Mouse (Mus musculus): ENCODE results near the gene Plekhg6. TPM values are rescaled to one million over a fixed set of nuclear protein-coding genes. Genes with fewer than 3 reads are reported as not detected.

Gene Plekhg6
- polyA plus RNA-seq (2015; fragmentation: Nextera tagmentation; extraction: Ambion mirVana) = 0.50 and 0.82 TPM in 2 replicates

GRCm38 (mm10) chr6:125380372-125381360 lies at the start of gene Plekhg6:
TSS of gene Plekhg6 (minus strand) at chr6:125380793.
- ATAC-seq = peak; percentile 76

GRCm38 (mm10) chr6:125429741-125430140 lies 49.1 kb upstream of the Plekhg6 start:
- H3K4me1 ChIP-seq (ENCODE audit: insufficient read depth, low read depth, low read length) = peaks cover 6% of the 10 kb centered on the region; the same call in 1 of the 2 replicates
- no peak for ATAC-seq
- H3K27ac ChIP-seq (ENCODE audit: low read length) = no peak overlapping the region
- TF ChIP-seq EP300 (IDR thresholded peaks at IDR 0.05) (no peak; the same call in 1 of the 2 replicates), CTCF (IDR thresholded peaks at IDR 0.05) (no peak)
- H3K9ac ChIP-seq (replicated peaks; ENCODE audit: low read depth) = no peak overlapping the region
- DNase-seq (ENCODE audit: low spot score) = peak; percentile 69
- no peak overlapping the region for H3K4me2 ChIP-seq (replicated peaks; ENCODE audit: low read depth, low read length)
- H3K27me3 ChIP-seq (replicated peaks; ENCODE audit: insufficient read depth, low read length) = no peaks in the 10 kb centered on the region
- no peaks in the 10 kb centered on the region for H3K36me3 ChIP-seq (ENCODE audit: insufficient read depth, low read length)
- H3K9me3 ChIP-seq (ENCODE audit: low read length) = no peaks in the 10 kb centered on the region
- no peak overlapping the region for H3K4me3 ChIP-seq (ENCODE audit: low read depth, low read length)
- WGBS = 38% methylated on average over 6 of the region's 6 CpGs

More at GRCm38 (mm10) chr6:125380372-125381360, at the start of gene Plekhg6:
- peaks cover 10% of the 10 kb centered on the region; the same call in 1 of the 2 replicates for H3K27me3 ChIP-seq (replicated peaks; ENCODE audit: insufficient read depth, low read length)
- H3K36me3 ChIP-seq (ENCODE audit: insufficient read depth, low read length) = no peaks in the 10 kb centered on the region
- H3K4me1 ChIP-seq (ENCODE audit: insufficient read depth, low read depth, low read length) = peaks cover 16% of the 10 kb centered on the region; the same call in 1 of the 2 replicates
- peak within 1 kb of the TSS; percentile 28 for H3K4me3 ChIP-seq (ENCODE audit: low read depth, low read length)
- peak within 1 kb of the TSS; percentile 63 for H3K4me2 ChIP-seq (replicated peaks; ENCODE audit: low read depth, low read length)
- peak; percentile 61 for DNase-seq (ENCODE audit: low spot score)
- no peak within 1 kb of the TSS for H3K27ac ChIP-seq (ENCODE audit: low read length)
- TF ChIP-seq CTCF (IDR thresholded peaks at IDR 0.05) (peak; percentile 9; the same call in 1 of the 2 replicates), EP300 (IDR thresholded peaks at IDR 0.05) (no peak)
- no peaks in the 10 kb centered on the region for H3K9me3 ChIP-seq (ENCODE audit: low read length)
- WGBS = 12% methylated on average over 35 of the region's 40 CpGs
- H3K9ac ChIP-seq (replicated peaks; ENCODE audit: low read depth) = no peak within 1 kb of the TSS

GRCm38 (mm10) chr6:125426383-125427360 lies 46.1 kb upstream of the Plekhg6 start:
- peak overlapping the region; percentile 87 for H3K27ac ChIP-seq (ENCODE audit: low read length)
- no peaks in the 10 kb centered on the region for H3K27me3 ChIP-seq (replicated peaks; ENCODE audit: insufficient read depth, low read length)
- no peak for TF ChIP-seq EP300 (IDR thresholded peaks at IDR 0.05)
- TF ChIP-seq CTCF (IDR thresholded peaks at IDR 0.05) = peak; percentile 95
- peak overlapping the region; percentile 36; the same call in 1 of the 2 replicates for H3K9ac ChIP-seq (replicated peaks; ENCODE audit: low read depth)
- peaks cover 6% of the 10 kb centered on the region for H3K4me1 ChIP-seq (ENCODE audit: insufficient read depth, low read depth, low read length)
- no peaks in the 10 kb centered on the region for H3K36me3 ChIP-seq (ENCODE audit: insufficient read depth, low read length)
- peak overlapping the region; percentile 72 for H3K4me2 ChIP-seq (replicated peaks; ENCODE audit: low read depth, low read length)
- 2% methylated on average over 23 of the region's 25 CpGs for WGBS
- H3K4me3 ChIP-seq (ENCODE audit: low read depth, low read length) = peak overlapping the region; percentile 41
- ATAC-seq (peak; percentile 95), DNase-seq (ENCODE audit: low spot score) (peak; percentile 96)
- no peaks in the 10 kb centered on the region for H3K9me3 ChIP-seq (ENCODE audit: low read length)

GRCm38 (mm10) chr6:125425205-125426090 lies 44.9 kb upstream of the Plekhg6 start:
- DNase-seq (ENCODE audit: low spot score) (peak; percentile 32), ATAC-seq (no peak)
- 60% methylated on average over 15 of the region's 15 CpGs for WGBS
- TF ChIP-seq CTCF (IDR thresholded peaks at IDR 0.05) = no peak
- no peak for TF ChIP-seq EP300 (IDR thresholded peaks at IDR 0.05)
- Histone ChIP-seq H3K4me1 (ENCODE audit: insufficient read depth, low read depth, low read length) (peaks cover 6% of the 10 kb centered on the region), H3K27me3 (replicated peaks; ENCODE audit: insufficient read depth, low read length) (no peaks in the 10 kb centered on the region), H3K27ac (ENCODE audit: low read length) (no peak overlapping the region), H3K9me3 (ENCODE audit: low read length) (no peaks in the 10 kb centered on the region), H3K36me3 (ENCODE audit: insufficient read depth, low read length) (no peaks in the 10 kb centered on the region), H3K4me2 (replicated peaks; ENCODE audit: low read depth, low read length) (no peak overlapping the region), H3K9ac (replicated peaks; ENCODE audit: low read depth) (no peak overlapping the region), H3K4me3 (ENCODE audit: low read depth, low read length) (no peak overlapping the region)

- Histone ChIP-seq H3K4me2 (replicated peaks; ENCODE audit: low read depth, low read length) (no peak overlapping the region), H3K9me3 (ENCODE audit: low read length) (no peaks in the 10 kb centered on the region), H3K27ac (ENCODE audit: low read length) (no peak overlapping the region), H3K4me3 (ENCODE audit: low read depth, low read length) (no peak overlapping the region), H3K4me1 (ENCODE audit: insufficient read depth, low read depth, low read length) (peaks cover 6% of the 10 kb centered on the region), H3K9ac (replicated peaks; ENCODE audit: low read depth) (no peak overlapping the region), H3K36me3 (ENCODE audit: insufficient read depth, low read length) (no peaks in the 10 kb centered on the region), H3K27me3 (replicated peaks; ENCODE audit: insufficient read depth, low read length) (no peaks in the 10 kb centered on the region)
- ATAC-seq = no peak
- no peak for DNase-seq (ENCODE audit: low spot score)
- no peak for TF ChIP-seq EP300 (IDR thresholded peaks at IDR 0.05)
- no peak for TF ChIP-seq CTCF (IDR thresholded peaks at IDR 0.05)
- 86% methylated on average over 3 of the region's 3 CpGs for WGBS
These were observed 43.6 kb upstream of the Plekhg6 start for GRCm38 (mm10) chr6:125424156-125424555.

Data from lung, postnatal 0 days (tissue).